Mouse (Mus musculus) CH12.LX (cell line): Measurements from ENCODE around the gene F13a1. TPM values are rescaled to one million over a fixed set of nuclear protein-coding genes. Genes with fewer than 3 reads are reported as not detected.

Experiments used
- DNase-seq: peaks from one replicate; pipeline ENCODE4 v3.0.0-alpha.2; 2013; ENCODE audit errors: extremely low read depth
- H3K27ac ChIP-seq: 2 replicates; pipeline ENCODE4 v1.5.1; 2012; ENCODE audit warnings: low read depth, mild to moderate bottlenecking, control low read depth, moderate library complexity; ENCODE audit not compliant: insufficient read depth
- H3K27me3 ChIP-seq: replicated peaks from 2 replicates; pipeline ENCODE3; 2012; ENCODE audit warnings: inconsistent platforms
- H3K36me3 ChIP-seq, 2 experiments: replicated peaks in 1 of 2; 2 replicates each; pipeline versions ENCODE3 to v1.6.1; 2012; ENCODE audit warnings: inconsistent platforms in 1 of 2, low read length in 1 of 2, mild to moderate bottlenecking in 1 of 2, mixed read lengths in 1 of 2, moderate library complexity in 1 of 2; ENCODE audit not compliant: control insufficient read depth in 1 of 2, insufficient read depth in 1 of 2
- H3K4me1 ChIP-seq, 2 experiments: 2 replicates each; pipeline ENCODE4 v1.6.1; 2012; ENCODE audit warnings: inconsistent platforms in 1 of 2, moderate library complexity in 1 of 2; ENCODE audit not compliant: insufficient read depth in 2 of 2, control insufficient read depth in 1 of 2
- H3K4me2 ChIP-seq: 2 replicates; pipeline ENCODE4 v1.6.1; 2012; ENCODE audit warnings: low read depth, mild to moderate bottlenecking, control low read depth; ENCODE audit not compliant: poor library complexity, insufficient read depth, severe bottlenecking
- H3K4me3 ChIP-seq, 3 experiments: fragments of 150-350 bp in 1 of 3; sonication (generic) in 1 of 3; replicated peaks in 1 of 3; 2 replicates each; pipeline versions ENCODE3 to v1.5.1; 2011 to 2012; ENCODE audit warnings: low read depth in 2 of 3, low read length in 2 of 3, mild to moderate bottlenecking in 2 of 3, moderate library complexity in 2 of 3, control low read depth in 1 of 3, improper control_type of control experiment in 1 of 3, inconsistent platforms in 1 of 3, mixed read lengths in 1 of 3; ENCODE audit not compliant: poor library complexity in 1 of 3
- H3K79me2 ChIP-seq: replicated peaks from 2 replicates; pipeline ENCODE4 v1.6.1; 2012; ENCODE audit warnings: mild to moderate bottlenecking, moderate library complexity; ENCODE audit not compliant: control insufficient read depth, poor library complexity, insufficient read depth, severe bottlenecking; ENCODE audit errors: extremely low read depth
- H3K9ac ChIP-seq: 2 replicates; pipeline ENCODE4 v1.6.1; 2012; ENCODE audit warnings: low read depth, mild to moderate bottlenecking, control low read depth, moderate library complexity; ENCODE audit not compliant: insufficient read depth
- H3K9me3 ChIP-seq: replicated peaks from 2 replicates; pipeline ENCODE3; 2012; ENCODE audit warnings: low read length, inconsistent platforms, mixed read lengths
- BHLHE40 ChIP-seq: IDR thresholded peaks from 2 replicates; pipeline ENCODE4 v1.6.1; 2011; ENCODE audit warnings: mild to moderate bottlenecking, low read depth, low read length, improper control_type of control experiment
- CHD1 ChIP-seq: IDR thresholded peaks from 2 replicates; pipeline ENCODE4 v1.6.1; 2012; ENCODE audit warnings: low read depth, low read length, improper control_type of control experiment, inconsistent platforms
- CHD2 ChIP-seq: IDR thresholded peaks from 2 replicates; pipeline ENCODE4 v1.6.1; 2011; ENCODE audit warnings: low read length, improper control_type of control experiment
- EP300 ChIP-seq: IDR thresholded peaks from 2 replicates; pipeline ENCODE4 v1.6.1; 2011; ENCODE audit warnings: low read length, improper control_type of control experiment
- ETS1 ChIP-seq: conservative IDR thresholded peaks from 2 replicates; pipeline ENCODE4 v1.6.1; 2012; ENCODE audit warnings: low read depth, mild to moderate bottlenecking, inconsistent platforms, low read length, improper control_type of control experiment, moderate library complexity
- HCFC1 ChIP-seq: IDR thresholded peaks from 2 replicates; pipeline ENCODE4 v1.6.1; 2012; ENCODE audit warnings: low read depth, mild to moderate bottlenecking, inconsistent platforms, low read length, improper control_type of control experiment
- JUND ChIP-seq: conservative IDR thresholded peaks from 2 replicates; pipeline ENCODE4 v1.6.1; 2011; ENCODE audit warnings: low read depth, low read length, improper control_type of control experiment
- KAT2A ChIP-seq: IDR thresholded peaks from 2 replicates; pipeline ENCODE4 v1.6.1; 2012; ENCODE audit warnings: low read length, improper control_type of control experiment, inconsistent platforms; ENCODE audit not compliant: insufficient replicate concordance
- MAFK ChIP-seq: IDR thresholded peaks from 2 replicates; pipeline ENCODE4 v1.6.1; 2011; ENCODE audit warnings: low read length, improper control_type of control experiment; ENCODE audit not compliant: insufficient replicate concordance
- MAX ChIP-seq: IDR thresholded peaks from 2 replicates; pipeline ENCODE4 v1.6.1; 2011; ENCODE audit warnings: low read length, improper control_type of control experiment
- MAZ ChIP-seq: IDR thresholded peaks from 2 replicates; pipeline ENCODE4 v1.6.1; 2012; ENCODE audit warnings: low read depth, mild to moderate bottlenecking, inconsistent platforms, low read length, improper control_type of control experiment, moderate library complexity
- MEF2A ChIP-seq: IDR thresholded peaks from 2 replicates; pipeline ENCODE4 v1.6.1; 2014; ENCODE audit warnings: low read depth, mild to moderate bottlenecking, inconsistent platforms, low read length, improper control_type of control experiment, borderline replicate concordance
- MXI1 ChIP-seq: IDR thresholded peaks from 2 replicates; pipeline ENCODE4 v1.6.1; 2011; ENCODE audit warnings: mild to moderate bottlenecking, low read depth, low read length, improper control_type of control experiment
- POLR2A ChIP-seq: IDR thresholded peaks from 2 replicates; pipeline ENCODE4 v1.6.1; 2011; ENCODE audit warnings: low read depth, mild to moderate bottlenecking, improper control_type of control experiment, low read length
- POLR2AphosphoS2 ChIP-seq: IDR thresholded peaks from 2 replicates; pipeline ENCODE4 v1.6.1; 2011; ENCODE audit warnings: low read depth, low read length, improper control_type of control experiment
- RAD21 ChIP-seq: IDR thresholded peaks from 2 replicates; pipeline ENCODE4 v1.6.1; 2011; ENCODE audit warnings: low read depth, mild to moderate bottlenecking, low read length, improper control_type of control experiment, moderate library complexity
- RCOR1 ChIP-seq: conservative IDR thresholded peaks from 2 replicates; pipeline ENCODE4 v1.6.1; 2012; ENCODE audit warnings: low read depth, mild to moderate bottlenecking, inconsistent platforms, low read length, improper control_type of control experiment
- TCF12 ChIP-seq: IDR thresholded peaks from 2 replicates; pipeline ENCODE4 v1.6.1; 2014; ENCODE audit warnings: low read depth, mild to moderate bottlenecking, inconsistent platforms, low read length, improper control_type of control experiment
- UBTF ChIP-seq: IDR thresholded peaks from 2 replicates; pipeline ENCODE4 v1.6.1; 2012; ENCODE audit warnings: low read depth, mild to moderate bottlenecking, inconsistent platforms, low read length, improper control_type of control experiment, moderate library complexity
- USF2 ChIP-seq: conservative IDR thresholded peaks from 2 replicates; pipeline ENCODE4 v1.6.1; 2011; ENCODE audit warnings: low read depth, low read length, improper control_type of control experiment
- ZC3H11A ChIP-seq: IDR thresholded peaks from 2 replicates; pipeline ENCODE4 v1.6.1; 2012; ENCODE audit warnings: low read depth, mild to moderate bottlenecking, inconsistent platforms, low read length, improper control_type of control experiment
- ZKSCAN1 ChIP-seq: IDR thresholded peaks from 2 replicates; pipeline ENCODE4 v1.6.1; 2012; ENCODE audit warnings: low read depth, inconsistent platforms, low read length, improper control_type of control experiment, borderline replicate concordance
- dilution Hi-C: fragments of 300-500 bp; cut with MboI; formaldehyde crosslinking; loops from 2 replicates; pipeline ENCODE4 v1.14.3; 2020; ENCODE audit warnings: low sequenced_read_pairs; ENCODE audit not compliant: extremely low pct_unique_long_range_greater_than_20kb, extremely low pct_ligation_motif_present
- in situ Hi-C: fragments of 300-500 bp; cut with MboI; formaldehyde crosslinking; loops from 3 replicates; pipeline ENCODE4 v1.14.3; 2019; ENCODE audit warnings: low sequenced_read_pairs, low pct_ligation_motif_present, low pct_unique_long_range_greater_than_20kb, mixed read lengths
- polyA plus RNA-seq: library from polyadenylated mRNA; unstranded; fragments of >175 nt; gene quantifications from 2 replicates; pipeline ENCODE4 v1.2.1, GENCODE M21; 2012; ENCODE audit warnings: low read depth; ENCODE audit not compliant: insufficient read length
- total RNA-seq, 2 experiments: library from RNA; depleted of rRNA; stranded (reverse); fragments of 300-350 nt in 1 of 2; fragments of >200 nt in 1 of 2; gene quantifications; 2 replicates each; pipeline ENCODE4 v1.2.3; 2012 to 2014

The F13a1 gene
- total and polyA plus RNA-seq, 3 experiments, result 0.06 to 0.42 TPM; not detected in 1

- dilution Hi-C loops, result no loop called here
- H3K4me3 ChIP-seq, result no peak overlapping the region
- DNase-seq, result no peak
- no peaks in the 10 kb centered on the region for H3K27me3 ChIP-seq
- no peak overlapping the region for H3K9ac ChIP-seq
- no peaks in the 10 kb centered on the region for H3K9me3 ChIP-seq
- H3K79me2 ChIP-seq, result no peaks in the 10 kb centered on the region
- H3K4me2 ChIP-seq, result no peak overlapping the region
- in situ Hi-C loops, result no loop called here
- no peak overlapping the region for H3K27ac ChIP-seq
- peaks cover 2 to 22% of the 10 kb centered on the region in 2 experiments; a peak in 3 of 4 replicates for H3K4me1 ChIP-seq
- H3K36me3 ChIP-seq, result no peaks in the 10 kb centered on the region
- TF ChIP-seq MAFK (no peak), POLR2AphosphoS2 (no peak), RCOR1 (no peak), MAX (no peak), KAT2A (no peak), CHD2 (no peak), JUND (no peak), MEF2A (no peak), MXI1 (no peak), BHLHE40 (no peak), MAZ (no peak), EP300 (no peak), POLR2A (no peak), ETS1 (no peak), HCFC1 (no peak), USF2 (no peak)
Measured at GRCm38 (mm10) chr13:36958996-36959395, 91.0 kb downstream of the F13a1 start.

DNA sequence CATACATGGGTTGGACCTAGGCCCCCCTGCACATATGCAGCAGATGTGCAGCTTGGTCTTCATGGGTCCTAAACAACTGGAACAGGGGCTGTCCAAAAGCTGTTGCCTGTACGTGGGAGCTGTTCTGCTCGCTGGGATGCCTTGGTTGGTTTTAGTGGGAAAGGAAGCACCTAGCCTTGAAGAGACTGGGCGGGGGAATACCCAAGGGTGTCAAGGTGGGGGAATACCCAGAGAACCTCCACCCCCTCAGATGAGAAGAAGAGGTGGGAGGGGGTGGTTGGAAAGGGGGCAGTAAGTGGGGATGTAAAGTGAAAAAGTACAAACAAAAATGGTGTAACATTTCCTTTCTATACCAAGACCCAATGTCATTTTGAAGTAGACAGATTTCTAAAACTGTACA lies 95.1 kb downstream of the F13a1 start:
- H3K36me3 ChIP-seq, result no peaks in the 10 kb centered on the region
- dilution Hi-C loops (no loop called here), in situ Hi-C loops (no loop called here)
- no peaks in the 10 kb centered on the region for H3K27me3 ChIP-seq
- H3K27ac ChIP-seq, result no peak overlapping the region
- TF ChIP-seq RAD21, result no peak
- no peak for TF ChIP-seq ZKSCAN1
- TF ChIP-seq POLR2A, result no peak
- no peak for TF ChIP-seq UBTF
- no peak for TF ChIP-seq CHD1
- no peak for TF ChIP-seq RCOR1
- no peak for TF ChIP-seq HCFC1
- TF ChIP-seq TCF12, result no peak
- TF ChIP-seq ZC3H11A, result no peak
- TF ChIP-seq EP300, result no peak
- no peak for TF ChIP-seq MAFK
- DNase-seq, result no peak
- H3K9ac ChIP-seq, result no peak overlapping the region
- no peak overlapping the region for H3K4me2 ChIP-seq
- no peaks in the 10 kb centered on the region for H3K9me3 ChIP-seq
- H3K79me2 ChIP-seq, result no peaks in the 10 kb centered on the region
- H3K4me3 ChIP-seq, result no peak overlapping the region
- peaks cover 0 to 22% of the 10 kb centered on the region in 2 experiments; a peak in 2 of 4 replicates for H3K4me1 ChIP-seq
